Mouse (Mus musculus) layer of hippocampus, adult 2 months (tissue): ENCODE measurements around the gene Arap2. TPM values are rescaled to one million over a fixed set of nuclear protein-coding genes. Genes with fewer than 3 reads are reported as not detected.
A peak's percentile ranks its signal among the peaks of the same experiment; 100 is the strongest.

Source experiments
- DNase-seq, 2 experiments: peaks; one replicate each; pipeline ENCODE4 v3.0.0; 2022; ENCODE audit warnings: low spot score in 2 of 2
- H3K27ac ChIP-seq: fragments of 200-600 bp; 2 replicates; pipeline ENCODE4 v1.8.1; 2022
- H3K4me3 ChIP-seq: fragments of 200-600 bp; 2 replicates; pipeline ENCODE4 v1.8.1; 2022; ENCODE audit warnings: mild to moderate bottlenecking
- CTCF ChIP-seq: fragments of 200-600 bp; conservative IDR thresholded peaks from 2 replicates; pipeline ENCODE4 v1.8.1; 2022; ENCODE audit warnings: antibody characterized with exemption, mild to moderate bottlenecking, moderate library complexity
- total RNA-seq, 2 experiments: library from RNA; stranded (reverse); gene quantifications; 2 replicates each; pipeline ENCODE4 v1.2.3; 2021

The Arap2 gene
- total RNA-seq, 2 experiments from 2014 or later = 48.6 to 49.8 TPM

DNA sequence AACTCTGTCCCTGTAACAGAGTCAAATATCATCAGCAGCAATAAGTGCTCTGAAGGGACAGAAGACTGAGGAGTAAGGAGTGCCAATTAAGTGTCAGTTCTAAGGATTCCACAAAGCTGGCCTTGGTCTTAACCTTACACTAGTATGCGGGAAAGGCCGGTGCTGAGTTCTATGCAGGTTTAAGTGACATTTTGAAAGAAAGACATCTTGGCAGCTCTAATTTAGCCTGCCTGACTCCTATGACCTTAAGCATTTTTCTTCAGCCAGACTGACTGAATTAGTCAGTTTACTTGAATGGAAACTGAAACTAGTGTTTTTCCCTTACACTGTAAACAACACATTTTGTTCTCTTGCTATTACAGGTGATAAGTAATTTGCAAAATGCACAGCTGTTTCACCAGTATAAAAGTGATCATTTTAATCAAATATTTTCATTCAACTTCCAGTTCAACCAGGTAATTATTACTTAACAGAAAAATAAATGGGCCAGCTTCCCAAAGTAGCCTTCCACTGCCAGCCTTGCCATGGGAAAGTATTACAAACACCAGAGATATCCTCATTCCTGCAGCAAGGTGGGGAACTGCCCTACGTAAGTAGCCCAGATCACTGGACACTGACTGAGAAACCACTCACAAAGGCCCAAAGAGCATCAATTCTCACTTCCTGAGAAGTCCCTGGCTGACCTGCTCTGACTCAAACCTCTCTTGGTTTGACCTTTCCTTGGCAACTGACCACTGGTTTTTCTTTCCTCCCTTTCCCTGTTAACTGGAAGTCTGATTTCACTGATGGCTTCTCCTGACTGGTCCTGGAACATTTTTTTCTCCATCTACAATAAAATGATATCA lies 42.5 kb downstream of the Arap2 start:
- H3K27ac ChIP-seq = 0 out of 2 replicates have a peak overlapping the region, but pooled peaks have one; percentile 20
- no peak overlapping the region for H3K4me3 ChIP-seq
- DNase-seq = no peak
- TF ChIP-seq CTCF = no peak

DNA sequence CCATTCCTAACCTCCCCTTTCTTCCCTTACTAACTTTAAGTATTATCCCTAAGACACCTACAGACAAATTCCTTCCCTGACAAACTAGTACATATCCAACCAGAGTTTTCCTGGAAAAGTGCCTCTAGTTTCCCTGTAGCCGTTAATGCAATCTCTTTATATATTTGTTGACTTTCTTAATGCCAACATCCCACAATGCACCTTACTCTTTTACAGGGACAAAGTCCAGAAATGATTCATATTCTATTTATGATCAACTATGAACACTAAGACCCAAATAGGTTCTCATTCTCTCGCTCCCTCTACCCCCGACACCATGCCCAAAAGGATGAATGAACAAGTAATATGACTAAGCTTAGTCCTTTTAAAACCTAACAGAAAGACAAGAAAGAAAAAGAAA lies 49.5 kb downstream of the Arap2 start:
- DNase-seq = no peak
- H3K4me3 ChIP-seq = no peak overlapping the region
- no peak overlapping the region for H3K27ac ChIP-seq
- TF ChIP-seq CTCF = no peak

DNA sequence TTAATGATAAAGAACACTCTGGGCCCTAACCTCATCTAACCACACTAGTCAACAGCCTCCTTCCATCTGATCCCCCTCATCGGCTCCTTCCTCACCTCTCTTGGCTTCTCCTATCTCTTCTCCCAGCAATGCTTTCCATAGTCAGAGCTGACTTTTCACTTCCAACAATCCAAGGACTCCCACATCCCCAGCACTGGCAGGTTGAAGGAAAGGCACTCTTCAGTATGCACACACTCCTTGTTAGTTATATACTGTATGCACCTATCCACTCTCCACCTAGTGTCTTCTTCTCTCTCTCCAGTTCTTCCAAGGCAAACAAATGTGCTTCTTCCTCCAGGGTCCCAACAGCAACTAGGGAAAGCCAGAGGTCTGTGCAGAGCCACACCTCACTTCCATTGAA lies 50.0 kb downstream of the Arap2 start:
- Histone ChIP-seq H3K4me3 (no peak overlapping the region), H3K27ac (no peak overlapping the region)
- no peak for DNase-seq
- TF ChIP-seq CTCF = no peak

DNA sequence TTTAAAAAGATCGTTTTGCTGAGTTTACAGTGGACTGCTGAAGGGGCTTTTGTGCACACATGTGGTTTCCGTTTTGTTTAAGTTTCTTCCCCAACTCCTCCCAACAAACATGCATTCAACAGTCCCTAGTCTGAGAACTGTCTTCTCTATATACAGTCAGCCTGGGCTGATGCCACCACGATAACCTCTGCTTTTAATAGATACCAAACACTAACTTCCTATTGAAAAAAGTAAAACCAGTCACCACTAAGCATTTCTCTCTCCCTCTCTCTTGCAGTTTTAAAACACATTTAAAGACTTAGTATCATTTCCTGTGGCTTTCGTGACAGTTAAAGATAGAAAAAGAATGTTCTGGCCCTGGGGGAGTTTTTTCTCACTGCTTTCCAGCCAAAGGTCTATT lies 50.5 kb downstream of the Arap2 start:
- no peak for DNase-seq
- Histone ChIP-seq H3K27ac (no peak overlapping the region), H3K4me3 (no peak overlapping the region)
- no peak for TF ChIP-seq CTCF

DNA sequence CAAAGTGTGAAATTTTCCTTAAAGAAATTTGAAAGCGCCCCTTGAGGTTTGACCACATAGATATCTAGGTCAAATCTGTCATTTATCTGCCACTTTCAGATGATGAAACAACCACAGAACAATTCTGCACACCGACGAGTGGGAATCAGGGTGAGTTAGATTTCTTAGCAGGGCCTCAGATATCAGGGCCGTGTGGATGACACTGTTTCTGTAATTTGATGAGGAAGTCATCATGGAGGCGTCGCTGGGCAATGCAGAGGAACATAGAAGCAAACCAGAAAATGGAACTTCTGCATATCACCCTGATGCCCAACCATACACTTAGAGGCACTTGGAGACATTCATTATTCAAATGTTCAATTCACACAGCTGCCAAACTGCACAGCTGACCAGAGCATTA lies 55.0 kb downstream of the Arap2 start:
- no peak for DNase-seq
- Histone ChIP-seq H3K27ac (no peak overlapping the region), H3K4me3 (no peak overlapping the region)
- no peak for TF ChIP-seq CTCF

DNA sequence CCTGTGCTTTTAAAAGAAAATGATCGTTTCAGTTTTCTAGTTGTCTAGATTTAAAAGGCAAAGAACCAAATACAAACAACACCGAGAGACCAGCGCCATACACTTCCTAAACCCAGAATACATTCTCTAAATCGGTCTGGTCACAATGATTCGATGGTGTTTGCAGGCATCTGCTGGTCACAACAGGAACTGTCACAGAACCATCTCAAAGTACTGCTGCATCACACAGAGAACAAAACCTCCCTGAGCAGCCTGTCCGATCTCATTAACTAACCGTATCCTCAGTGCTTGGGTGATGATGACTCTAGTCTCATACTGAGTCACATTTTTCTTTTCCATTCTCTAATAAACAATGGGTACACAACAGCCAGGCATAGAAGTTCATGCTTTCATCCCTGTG lies 59.1 kb downstream of the Arap2 start:
- Histone ChIP-seq H3K4me3 (peak overlapping the region; percentile 25; the same call in 1 of the 2 replicates), H3K27ac (peak overlapping the region; percentile 56)
- DNase-seq = peak; percentile 67 to 74
- TF ChIP-seq CTCF = peak; percentile 91

DNA sequence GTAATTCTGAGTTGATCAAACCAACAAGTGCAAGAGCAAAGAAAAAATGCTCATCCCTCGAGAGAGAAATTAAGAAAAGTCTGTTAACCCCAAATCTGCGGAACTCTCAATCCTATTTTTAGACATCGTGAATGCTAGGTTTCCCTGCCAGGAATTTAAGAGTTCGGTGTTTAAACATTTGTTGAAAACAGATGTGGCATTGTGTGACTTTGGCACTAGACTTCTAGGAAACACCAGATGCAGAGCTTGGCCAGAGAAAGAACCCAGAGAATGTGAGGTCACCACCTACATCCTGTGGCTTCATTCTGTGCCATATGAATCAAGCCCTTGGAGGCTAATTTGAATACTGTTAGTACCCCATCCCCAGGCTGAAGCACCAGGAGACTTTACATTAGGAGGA lies 76.0 kb downstream of the Arap2 start:
- DNase-seq = no peak
- Histone ChIP-seq H3K27ac (0 out of 2 replicates have a peak overlapping the region, but pooled peaks have one; percentile 18), H3K4me3 (no peak overlapping the region)
- TF ChIP-seq CTCF = no peak

DNA sequence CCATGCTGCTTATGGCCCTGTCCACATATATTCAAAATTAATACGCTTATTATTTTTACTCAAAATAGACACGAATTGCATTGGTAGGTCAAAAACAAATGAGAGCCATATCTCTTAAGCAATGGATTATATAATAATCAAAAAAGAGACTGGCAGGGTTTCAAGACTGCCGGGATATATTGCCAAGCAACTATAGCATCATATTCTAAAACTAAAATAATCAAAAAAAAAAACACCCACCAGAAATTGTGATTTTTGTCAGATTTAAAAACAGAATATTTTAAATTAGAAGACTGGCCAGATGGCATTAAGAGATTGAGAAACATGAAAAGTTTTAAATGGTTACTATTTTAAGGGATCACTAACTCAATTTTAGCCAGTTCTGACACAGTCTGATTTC lies 82.2 kb downstream of the Arap2 start:
- TF ChIP-seq CTCF = no peak
- H3K27ac ChIP-seq = peak overlapping the region; percentile 44
- H3K4me3 ChIP-seq = no peak overlapping the region
- DNase-seq = peak in 1 of 2 experiments; percentile 25

DNA sequence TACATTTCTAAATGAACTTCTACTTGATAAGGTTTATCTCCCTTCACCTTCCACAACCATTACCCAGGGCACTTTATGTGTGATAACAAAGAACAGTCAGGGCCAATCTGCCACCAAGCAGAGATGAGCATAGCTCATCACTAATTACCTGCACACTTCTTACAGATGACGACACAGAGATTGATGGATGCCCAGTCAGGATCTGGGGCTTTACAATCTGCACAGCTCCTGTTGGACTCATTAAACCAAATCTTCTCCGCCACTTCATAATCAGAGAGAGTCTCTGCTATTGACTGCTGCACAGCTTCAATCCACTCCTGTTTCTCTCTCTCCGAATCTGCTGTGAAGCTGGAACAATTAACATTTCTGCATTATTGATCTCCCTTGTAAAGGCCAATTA lies 82.8 kb downstream of the Arap2 start:
- TF ChIP-seq CTCF = no peak
- no peak for DNase-seq
- Histone ChIP-seq H3K27ac (peak overlapping the region; percentile 44), H3K4me3 (no peak overlapping the region)

DNA sequence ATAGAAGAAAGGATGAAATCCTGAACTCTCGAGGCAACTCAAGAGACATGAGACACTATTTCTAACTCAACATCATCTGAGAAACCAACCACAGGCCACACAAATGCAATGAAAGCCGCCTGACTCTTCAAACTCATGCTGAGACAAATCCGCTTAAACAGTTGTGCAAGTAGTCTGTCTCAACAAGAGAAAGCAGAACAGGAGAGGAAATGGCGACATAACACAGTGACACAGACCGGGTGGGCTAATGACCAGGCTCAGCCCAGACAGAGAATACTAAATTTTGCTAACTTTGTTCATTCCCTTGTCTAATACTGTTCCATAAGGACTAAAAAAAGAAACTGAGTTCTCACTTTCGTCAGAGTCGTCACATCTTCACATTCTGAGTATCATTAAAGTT lies 88.6 kb downstream of the Arap2 start:
- TF ChIP-seq CTCF = no peak
- DNase-seq = no peak
- Histone ChIP-seq H3K27ac (no peak overlapping the region), H3K4me3 (no peak overlapping the region)

DNA sequence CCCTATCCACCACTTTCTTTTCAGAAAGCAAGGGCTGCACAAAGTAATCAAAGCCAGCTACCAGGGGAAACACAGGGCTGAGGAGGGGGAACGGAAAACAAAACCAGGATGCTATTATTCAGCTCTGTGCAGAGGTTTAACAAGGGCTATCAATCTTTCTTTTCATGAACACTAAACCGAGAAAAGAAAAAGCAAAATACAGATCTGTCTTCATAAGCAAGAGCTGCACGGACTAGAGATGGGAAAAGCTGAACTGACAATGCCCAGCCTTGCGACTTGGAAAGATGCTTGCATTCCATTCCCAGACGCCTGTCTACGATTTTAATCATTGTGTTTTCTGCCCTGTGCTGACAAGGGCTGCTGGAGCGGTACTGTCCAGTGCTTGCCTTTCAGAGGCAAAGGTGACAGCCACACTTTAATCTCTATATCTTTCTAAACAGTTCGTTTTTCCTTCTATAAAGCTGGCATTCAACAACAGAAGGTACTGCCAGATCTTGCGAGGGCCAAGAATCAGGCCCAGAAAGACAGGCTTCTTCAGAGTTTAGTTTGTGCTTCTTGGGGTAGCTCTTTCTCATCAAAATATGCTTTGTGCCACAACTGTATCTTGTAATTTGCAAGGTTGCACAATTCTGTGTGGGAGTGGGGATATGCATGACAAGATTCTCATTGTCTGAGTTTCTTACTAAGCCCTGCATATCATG lies 93.1 kb downstream of the Arap2 start:
- peak overlapping the region; percentile 80 for H3K27ac ChIP-seq
- DNase-seq = no peak
- H3K4me3 ChIP-seq = no peak overlapping the region; the same call in 1 of the 2 replicates
- no peak for TF ChIP-seq CTCF

DNA sequence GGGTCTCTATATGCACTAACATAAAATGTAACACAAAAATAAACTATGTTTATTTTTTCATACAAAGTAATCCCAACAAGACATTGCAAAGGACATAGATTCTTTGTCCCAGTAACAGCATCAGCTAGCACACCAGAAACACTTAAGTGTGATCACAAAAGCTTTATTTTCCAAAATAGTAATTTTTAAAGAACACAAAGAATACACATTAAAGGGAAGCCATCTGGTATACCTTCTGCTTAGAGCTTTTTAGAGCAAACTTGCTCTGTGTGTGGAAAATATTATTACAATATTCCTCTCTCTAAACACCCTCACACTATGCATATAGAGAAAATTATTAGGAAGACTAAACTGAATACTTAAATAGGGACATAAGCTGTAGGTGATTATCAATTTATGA lies 100.6 kb downstream of the Arap2 start:
- no peak for TF ChIP-seq CTCF
- no peak for DNase-seq
- H3K27ac ChIP-seq = no peak overlapping the region
- H3K4me3 ChIP-seq = no peak overlapping the region

DNA sequence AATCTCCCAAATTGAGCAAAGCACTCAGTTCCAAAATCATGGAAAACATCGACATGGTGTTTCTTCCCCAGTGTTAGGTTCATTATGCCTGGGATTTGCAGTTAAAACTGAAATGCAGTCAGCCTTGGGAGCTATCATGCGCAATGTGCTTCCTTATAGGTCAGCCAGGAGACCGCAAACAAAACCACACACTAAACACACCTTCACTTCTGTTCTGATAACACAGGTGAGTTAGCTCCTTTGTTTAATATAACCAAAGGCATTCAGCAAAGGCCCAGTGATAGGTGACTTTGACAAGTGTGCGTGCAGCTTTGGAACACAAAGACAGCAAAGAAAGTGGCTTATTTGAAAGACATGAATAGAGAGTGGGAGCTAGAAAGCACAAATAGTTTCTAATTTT lies 101.1 kb downstream of the Arap2 start:
- no peak for DNase-seq
- H3K4me3 ChIP-seq = no peak overlapping the region
- TF ChIP-seq CTCF = no peak
- no peak overlapping the region for H3K27ac ChIP-seq

DNA sequence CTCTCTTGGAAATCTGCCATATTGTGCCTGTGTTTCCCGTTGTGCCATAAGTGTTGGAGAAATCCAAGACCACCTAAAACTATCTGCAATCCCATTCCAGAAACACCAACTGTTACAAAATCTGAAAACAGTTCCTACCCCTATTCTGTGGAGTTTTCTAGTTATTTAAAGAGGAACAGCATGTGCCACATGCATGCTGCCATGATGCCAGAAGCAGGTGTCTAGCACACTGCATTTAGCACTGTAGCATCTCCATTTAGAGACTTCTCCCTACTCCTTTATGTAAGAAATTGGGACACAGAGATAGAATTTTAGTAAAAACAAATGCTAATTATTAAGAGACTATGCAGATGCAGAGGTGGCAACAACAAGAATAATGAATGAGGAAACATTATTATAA lies 102.8 kb downstream of the Arap2 start:
- peak overlapping the region; percentile 28; the same call in 1 of the 2 replicates for H3K27ac ChIP-seq
- no peak for DNase-seq

More for the DNA sequence above, 102.8 kb downstream of the Arap2 start:
- H3K4me3 ChIP-seq = no peak overlapping the region
- no peak for TF ChIP-seq CTCF
